Mouse (Mus musculus): ENCODE data around the gene Dnm3. TPM values are rescaled to one million over a fixed set of nuclear protein-coding genes. Genes with fewer than 3 reads are reported as not detected.

Gene Dnm3
- polyA plus RNA-seq, 1 experiment from 2014 or later, result 1.6 TPM

GRCm38 (mm10) chr1:162276011-162276410 lies 201.8 kb downstream of the Dnm3 start:
- H3K27ac ChIP-seq (replicated peaks in 1 of 2; ENCODE audit: control insufficient read depth in 1 of 2, insufficient read depth in 1 of 2, low read depth in 2 of 2, low read length in 2 of 2), result no peak overlapping the region
- no peak for ATAC-seq (ENCODE audit: insufficient number of reproducible peaks, insufficient read depth, low FRiP score, low read depth)
- H3K4me2 ChIP-seq (ENCODE audit: low read length), result no peak overlapping the region
- H3K4me1 ChIP-seq (ENCODE audit: control insufficient read depth in 2 of 2, insufficient read depth in 2 of 2, low read length in 2 of 2), result no peaks in the 10 kb centered on the region
- H3K9me3 ChIP-seq (ENCODE audit: control insufficient read depth, low read length), result no peaks in the 10 kb centered on the region
- WGBS, result 89% methylated on average over 1 of the region's 1 CpGs
- H3K9ac ChIP-seq (ENCODE audit: low read length), result no peak overlapping the region
- H3K36me3 ChIP-seq (ENCODE audit: control insufficient read depth, insufficient read depth, low read length), result no peaks in the 10 kb centered on the region
- H3K4me3 ChIP-seq (ENCODE audit: control insufficient read depth in 1 of 2, insufficient read depth in 1 of 2, low read depth in 1 of 2, low read length in 2 of 2), result no peak overlapping the region
- H3K27me3 ChIP-seq (ENCODE audit: control insufficient read depth, insufficient read depth, low read length), result no peaks in the 10 kb centered on the region

- Histone ChIP-seq H3K4me1 (ENCODE audit: control insufficient read depth in 2 of 2, insufficient read depth in 2 of 2, low read length in 2 of 2) (no peaks in the 10 kb centered on the region), H3K4me2 (ENCODE audit: low read length) (no peak overlapping the region), H3K27me3 (ENCODE audit: control insufficient read depth, insufficient read depth, low read length) (no peaks in the 10 kb centered on the region), H3K36me3 (ENCODE audit: control insufficient read depth, insufficient read depth, low read length) (no peaks in the 10 kb centered on the region), H3K9ac (ENCODE audit: low read length) (no peak overlapping the region), H3K4me3 (ENCODE audit: control insufficient read depth in 1 of 2, insufficient read depth in 1 of 2, low read depth in 1 of 2, low read length in 2 of 2) (no peak overlapping the region), H3K27ac (replicated peaks in 1 of 2; ENCODE audit: control insufficient read depth in 1 of 2, insufficient read depth in 1 of 2, low read depth in 2 of 2, low read length in 2 of 2) (no peak overlapping the region), H3K9me3 (ENCODE audit: control insufficient read depth, low read length) (no peaks in the 10 kb centered on the region)
- no peak for ATAC-seq (ENCODE audit: insufficient number of reproducible peaks, insufficient read depth, low FRiP score, low read depth)
- 89% methylated on average over 11 of the region's 11 CpGs for WGBS
Observed at GRCm38 (mm10) chr1:162274674-162275248, 203.1 kb downstream of the Dnm3 start.

- no peaks in the 10 kb centered on the region for H3K4me1 ChIP-seq (ENCODE audit: control insufficient read depth in 2 of 2, insufficient read depth in 2 of 2, low read length in 2 of 2)
- ATAC-seq (ENCODE audit: insufficient number of reproducible peaks, insufficient read depth, low FRiP score, low read depth), result no peak
- no peak overlapping the region for H3K27ac ChIP-seq (replicated peaks in 1 of 2; ENCODE audit: control insufficient read depth in 1 of 2, insufficient read depth in 1 of 2, low read depth in 2 of 2, low read length in 2 of 2)
- no peak overlapping the region for H3K4me2 ChIP-seq (ENCODE audit: low read length)
- WGBS, result 81% methylated on average over 6 of the region's 6 CpGs
- no peak overlapping the region for H3K9ac ChIP-seq (ENCODE audit: low read length)
- H3K36me3 ChIP-seq (ENCODE audit: control insufficient read depth, insufficient read depth, low read length), result no peaks in the 10 kb centered on the region
- no peak overlapping the region for H3K4me3 ChIP-seq (ENCODE audit: control insufficient read depth in 1 of 2, insufficient read depth in 1 of 2, low read depth in 1 of 2, low read length in 2 of 2)
- no peaks in the 10 kb centered on the region for H3K27me3 ChIP-seq (ENCODE audit: control insufficient read depth, insufficient read depth, low read length)
- no peaks in the 10 kb centered on the region for H3K9me3 ChIP-seq (ENCODE audit: control insufficient read depth, low read length)
Observed at GRCm38 (mm10) chr1:162256912-162257607, 220.8 kb downstream of the Dnm3 start.

DNA sequence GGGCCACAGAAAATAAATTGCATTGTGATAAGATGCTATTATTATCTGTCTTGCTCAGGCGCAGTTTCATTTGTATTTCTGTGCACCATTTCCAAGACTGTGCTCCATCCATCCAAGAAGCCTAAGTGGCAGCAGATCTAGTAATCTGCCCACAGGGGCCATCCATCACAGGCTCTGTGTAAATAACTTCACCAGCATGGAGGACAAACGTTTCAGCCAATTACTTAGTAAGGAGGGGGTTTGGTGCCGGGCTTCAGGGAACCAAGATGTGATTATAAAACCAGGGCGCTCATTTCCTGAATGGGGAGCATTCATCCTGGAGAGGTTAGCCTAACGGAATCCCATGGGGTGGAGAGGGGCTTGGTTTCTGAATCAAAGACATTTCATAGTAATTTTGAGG lies 222.9 kb downstream of the Dnm3 start:
- Histone ChIP-seq H3K36me3 (ENCODE audit: control insufficient read depth, insufficient read depth, low read length) (no peaks in the 10 kb centered on the region), H3K9ac (ENCODE audit: low read length) (no peak overlapping the region), H3K27me3 (ENCODE audit: control insufficient read depth, insufficient read depth, low read length) (no peaks in the 10 kb centered on the region), H3K9me3 (ENCODE audit: control insufficient read depth, low read length) (no peaks in the 10 kb centered on the region), H3K27ac (replicated peaks in 1 of 2; ENCODE audit: control insufficient read depth in 1 of 2, insufficient read depth in 1 of 2, low read depth in 2 of 2, low read length in 2 of 2) (no peak overlapping the region), H3K4me1 (ENCODE audit: control insufficient read depth in 2 of 2, insufficient read depth in 2 of 2, low read length in 2 of 2) (no peaks in the 10 kb centered on the region), H3K4me3 (ENCODE audit: control insufficient read depth in 1 of 2, insufficient read depth in 1 of 2, low read depth in 1 of 2, low read length in 2 of 2) (no peak overlapping the region), H3K4me2 (ENCODE audit: low read length) (no peak overlapping the region)
- WGBS, result 48% methylated on average over 5 of the region's 5 CpGs
- ATAC-seq (ENCODE audit: insufficient number of reproducible peaks, insufficient read depth, low FRiP score, low read depth), result no peak

DNA sequence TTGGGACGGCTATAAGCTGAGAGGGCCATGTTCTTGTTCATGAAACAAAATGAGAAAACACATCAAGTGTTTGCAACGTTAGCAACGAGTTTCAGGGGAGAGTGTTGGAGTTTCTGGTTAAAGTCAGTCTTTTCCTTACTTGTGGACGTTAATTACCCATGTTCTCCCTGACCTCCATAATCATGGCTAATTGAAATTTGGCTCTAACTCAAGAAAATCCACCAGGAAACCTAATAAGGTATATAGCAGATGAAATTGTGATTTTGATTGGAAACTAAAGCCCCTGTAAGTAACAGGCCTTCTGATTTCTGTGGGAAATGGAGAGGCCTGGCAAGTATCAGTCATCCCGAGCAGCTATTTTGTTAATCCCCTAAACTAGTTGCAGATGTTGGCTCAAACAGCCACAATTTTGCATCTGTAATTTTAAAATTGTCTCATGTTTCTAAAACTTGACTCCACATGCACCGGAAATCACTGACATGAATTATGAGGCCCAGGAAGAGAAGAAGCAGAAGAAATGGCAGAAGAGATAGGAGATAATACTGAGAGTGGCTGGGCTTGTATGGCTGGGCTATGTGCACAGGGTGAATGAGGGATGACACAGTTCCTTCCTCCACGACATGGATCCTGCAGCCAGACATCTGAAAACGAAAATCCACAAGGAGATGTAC lies 223.7 kb downstream of the Dnm3 start:
- H3K9me3 ChIP-seq (ENCODE audit: control insufficient read depth, low read length), result no peaks in the 10 kb centered on the region
- WGBS, result 60% methylated on average over 8 of the region's 8 CpGs
- H3K4me1 ChIP-seq (ENCODE audit: control insufficient read depth in 2 of 2, insufficient read depth in 2 of 2, low read length in 2 of 2), result no peaks in the 10 kb centered on the region
- ATAC-seq (ENCODE audit: insufficient number of reproducible peaks, insufficient read depth, low FRiP score, low read depth), result no peak
- no peak overlapping the region for H3K9ac ChIP-seq (ENCODE audit: low read length)
- H3K36me3 ChIP-seq (ENCODE audit: control insufficient read depth, insufficient read depth, low read length), result no peaks in the 10 kb centered on the region
- H3K27me3 ChIP-seq (ENCODE audit: control insufficient read depth, insufficient read depth, low read length), result no peaks in the 10 kb centered on the region
- no peak overlapping the region for H3K4me3 ChIP-seq (ENCODE audit: control insufficient read depth in 1 of 2, insufficient read depth in 1 of 2, low read depth in 1 of 2, low read length in 2 of 2)
- H3K4me2 ChIP-seq (ENCODE audit: low read length), result no peak overlapping the region
- no peak overlapping the region for H3K27ac ChIP-seq (replicated peaks in 1 of 2; ENCODE audit: control insufficient read depth in 1 of 2, insufficient read depth in 1 of 2, low read depth in 2 of 2, low read length in 2 of 2)

DNA sequence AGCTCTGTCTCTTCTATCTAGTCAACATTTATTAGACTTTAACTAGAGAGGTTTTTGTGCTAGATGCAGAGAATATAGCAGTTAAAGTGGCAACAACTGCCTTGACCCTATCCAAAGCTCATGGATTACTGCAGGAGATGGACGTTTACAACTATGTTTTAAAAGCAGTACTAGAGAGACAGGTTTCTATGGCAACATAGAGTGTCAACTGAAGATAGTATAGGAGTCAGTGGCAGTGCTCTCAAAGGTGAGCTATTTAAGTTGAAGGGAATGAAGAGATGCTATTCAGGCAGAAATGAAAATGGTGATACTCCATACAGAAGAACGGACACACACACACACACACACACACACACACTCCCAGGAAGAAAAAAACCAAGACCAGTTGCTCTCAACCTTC lies 225.0 kb downstream of the Dnm3 start:
- no peaks in the 10 kb centered on the region for H3K36me3 ChIP-seq (ENCODE audit: control insufficient read depth, insufficient read depth, low read length)
- no peak overlapping the region for H3K9ac ChIP-seq (ENCODE audit: low read length)
- no peak overlapping the region for H3K4me2 ChIP-seq (ENCODE audit: low read length)
- H3K27me3 ChIP-seq (ENCODE audit: control insufficient read depth, insufficient read depth, low read length), result no peaks in the 10 kb centered on the region
- WGBS, result 53% methylated on average over 2 of the region's 2 CpGs
- H3K9me3 ChIP-seq (ENCODE audit: control insufficient read depth, low read length), result no peaks in the 10 kb centered on the region
- H3K4me1 ChIP-seq (ENCODE audit: control insufficient read depth in 2 of 2, insufficient read depth in 2 of 2, low read length in 2 of 2), result no peaks in the 10 kb centered on the region
- no peak overlapping the region for H3K4me3 ChIP-seq (ENCODE audit: control insufficient read depth in 1 of 2, insufficient read depth in 1 of 2, low read depth in 1 of 2, low read length in 2 of 2)
- H3K27ac ChIP-seq (replicated peaks in 1 of 2; ENCODE audit: control insufficient read depth in 1 of 2, insufficient read depth in 1 of 2, low read depth in 2 of 2, low read length in 2 of 2), result no peak overlapping the region
- no peak for ATAC-seq (ENCODE audit: insufficient number of reproducible peaks, insufficient read depth, low FRiP score, low read depth)

- peaks cover 4% of the 10 kb centered on the region in 2 experiments; a peak in 3 of 4 replicates for H3K4me1 ChIP-seq (ENCODE audit: control insufficient read depth in 2 of 2, insufficient read depth in 2 of 2, low read length in 2 of 2)
- no peak for ATAC-seq (ENCODE audit: insufficient number of reproducible peaks, insufficient read depth, low FRiP score, low read depth)
- H3K27me3 ChIP-seq (ENCODE audit: control insufficient read depth, insufficient read depth, low read length), result no peaks in the 10 kb centered on the region
- H3K36me3 ChIP-seq (ENCODE audit: control insufficient read depth, insufficient read depth, low read length), result no peaks in the 10 kb centered on the region
- 84% methylated on average over 5 of the region's 5 CpGs for WGBS
- no peak overlapping the region for H3K27ac ChIP-seq (replicated peaks in 1 of 2; ENCODE audit: control insufficient read depth in 1 of 2, insufficient read depth in 1 of 2, low read depth in 2 of 2, low read length in 2 of 2)
- no peak overlapping the region for H3K4me2 ChIP-seq (ENCODE audit: low read length)
- no peak overlapping the region for H3K4me3 ChIP-seq (ENCODE audit: control insufficient read depth in 1 of 2, insufficient read depth in 1 of 2, low read depth in 1 of 2, low read length in 2 of 2)
- no peak overlapping the region for H3K9ac ChIP-seq (ENCODE audit: low read length)
- no peaks in the 10 kb centered on the region for H3K9me3 ChIP-seq (ENCODE audit: control insufficient read depth, low read length)
Observed at GRCm38 (mm10) chr1:162247216-162247615, 230.6 kb downstream of the Dnm3 start.
